Mouse (Mus musculus): ENCODE data around the gene Zfp69. TPM values are rescaled to one million over a fixed set of nuclear protein-coding genes. Genes with fewer than 3 reads are reported as not detected.

The Zfp69 gene
- total RNA-seq, 2 experiments from 2014 or later, result 1.8 TPM

DNA sequence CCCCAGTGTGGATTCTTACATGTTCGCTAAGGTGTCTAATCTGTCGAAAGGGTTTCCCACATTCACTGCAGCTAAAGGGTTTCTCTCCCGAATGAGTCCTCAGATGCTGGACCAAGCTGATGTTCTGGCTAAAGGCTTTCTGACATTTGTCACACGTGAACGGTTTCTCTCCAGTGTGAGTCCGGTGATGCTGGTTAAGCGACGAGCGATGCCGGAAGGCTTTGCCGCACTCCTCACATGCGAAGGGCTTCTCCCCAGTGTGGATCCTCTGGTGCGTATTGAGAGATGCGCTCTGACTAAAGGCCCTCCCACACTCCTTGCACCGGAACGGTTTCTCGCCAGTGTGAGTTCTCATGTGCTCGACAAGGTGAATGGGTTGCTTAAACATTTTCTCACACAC, 20.8 kb downstream of the Zfp69 start:
- no peak for DNase-seq (ENCODE audit: low spot score in 2 of 2)
- intact Hi-C loops (cut with DNase I), result no loop called here

GRCm38 (mm10) chr4:120928686-120929085, 22.8 kb downstream of the Zfp69 start:
- no peak for DNase-seq (ENCODE audit: low spot score in 2 of 2)
- intact Hi-C loops (cut with DNase I), result no loop called here

DNA sequence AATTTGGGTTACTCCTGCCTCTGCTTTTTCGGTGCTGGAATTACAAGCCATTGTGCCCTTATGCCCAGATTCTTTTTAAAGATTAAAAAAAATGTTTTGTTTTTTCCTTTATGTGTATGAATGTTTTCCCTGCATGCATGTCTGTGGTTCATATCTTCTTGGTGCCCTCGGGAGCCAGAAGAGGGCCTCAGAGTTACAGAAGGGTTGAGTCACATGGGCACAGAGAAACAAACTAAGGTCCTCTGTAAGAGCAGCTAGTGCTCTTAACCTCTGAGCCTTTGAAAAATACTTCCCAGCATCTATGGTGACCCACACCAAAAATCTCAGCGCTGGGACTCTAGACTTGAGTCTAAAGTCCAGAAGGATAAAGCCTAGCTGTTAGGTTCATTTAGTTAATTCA, 26.1 kb downstream of the Zfp69 start:
- intact Hi-C loops (cut with DNase I), result no loop called here
- DNase-seq (ENCODE audit: low spot score in 2 of 2), result no peak

DNA sequence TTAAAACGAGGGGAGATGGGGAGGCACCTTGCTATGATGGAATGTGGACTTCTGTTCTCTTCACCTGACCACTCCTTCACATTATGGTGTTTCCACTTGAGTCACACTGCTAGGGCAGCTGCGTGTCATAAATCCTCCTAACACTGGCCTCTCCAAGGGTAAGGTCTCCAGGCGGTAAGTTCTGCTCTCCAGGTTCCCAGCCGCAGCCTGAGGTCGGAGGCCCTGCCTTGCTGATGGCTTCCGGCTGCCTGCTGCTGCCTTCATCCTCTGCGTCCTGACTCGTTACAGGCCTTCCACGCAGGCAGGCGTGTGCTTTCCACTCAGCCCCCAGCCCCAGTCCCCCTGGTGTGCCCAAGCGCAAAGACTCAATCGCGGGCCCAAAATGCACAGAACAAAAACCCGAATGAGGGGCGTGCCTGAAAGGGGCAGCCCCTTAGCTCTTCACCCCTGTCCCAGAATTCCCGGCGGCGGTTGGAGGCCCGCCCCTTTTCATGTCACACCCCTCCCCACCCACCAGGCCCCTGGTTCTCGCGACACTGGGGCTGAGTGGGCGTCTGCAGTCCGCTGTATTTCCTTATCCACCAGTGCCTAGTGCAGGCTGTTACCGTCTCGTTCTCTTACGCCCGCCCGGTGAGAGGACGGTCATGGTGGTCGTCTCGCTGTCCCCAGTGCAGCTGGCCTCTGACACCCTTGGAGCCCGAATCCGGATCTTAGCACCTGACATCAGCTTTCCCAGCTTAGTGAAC, 26.8 kb downstream of the Zfp69 start, which contains the start of gene Exo5:
TSS of gene Exo5 (minus strand) at position 464 of the 746 bp plus-strand sequence.
- DNase-seq (ENCODE audit: low spot score in 2 of 2), result peak; percentile 89 to 94
- intact Hi-C loops (cut with DNase I), result no loop called here

DNA sequence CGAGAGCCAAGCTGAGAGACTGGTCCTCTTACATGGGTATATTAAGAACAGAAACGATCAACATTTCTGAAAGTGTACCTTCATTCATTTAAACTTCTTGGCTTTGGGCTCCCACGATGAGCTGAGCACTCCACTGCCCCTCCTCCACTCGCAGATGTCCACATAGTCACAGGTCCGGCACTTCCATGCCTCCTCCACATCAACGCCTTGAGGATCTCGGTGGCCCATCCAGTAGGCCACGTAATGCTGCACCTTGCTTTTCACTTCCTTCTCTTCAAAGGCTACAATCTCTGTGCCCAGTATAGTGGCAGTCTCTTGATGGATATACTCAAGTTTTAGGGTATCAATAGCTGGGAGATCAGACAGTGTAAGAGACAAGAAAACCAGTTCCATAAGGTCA, 30.0 kb downstream of the Zfp69 start:
- intact Hi-C loops (cut with DNase I), result no loop called here

DNA sequence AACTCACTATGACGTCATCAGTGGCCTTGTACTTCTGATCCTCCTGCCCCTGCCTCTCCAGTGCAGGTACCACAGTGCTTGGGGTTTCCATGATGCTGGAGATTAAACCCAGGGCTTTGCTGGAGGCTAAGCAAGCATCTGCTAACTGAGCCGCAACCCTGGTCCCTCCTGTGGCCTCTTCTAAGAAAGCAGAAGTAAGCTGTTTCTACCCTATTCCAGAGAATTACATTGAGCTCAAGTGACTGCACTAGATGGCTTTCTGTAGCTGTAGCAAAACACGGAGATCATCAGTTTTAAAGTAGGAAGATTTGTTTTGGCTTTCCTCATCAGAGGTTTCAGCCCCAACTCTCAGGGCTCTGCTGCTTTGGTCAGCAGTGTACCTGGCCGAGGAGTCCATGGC, 37.0 kb downstream of the Zfp69 start:
- no peak for DNase-seq (ENCODE audit: low spot score in 2 of 2)
- intact Hi-C loops (cut with DNase I), result loop anchor here (5.0 to 10.0 kb wide), 2 partner anchors 160 to 327 kb away; partner anchors contain the start of gene Gm8439

More for the DNA sequence above, 30.0 kb downstream of the Zfp69 start:
- DNase-seq (ENCODE audit: low spot score in 2 of 2), result no peak

GRCm38 (mm10) chr4:120913861-120914260, 37.6 kb downstream of the Zfp69 start:
- DNase-seq (ENCODE audit: low spot score in 2 of 2), result no peak
- intact Hi-C loops (cut with DNase I), result loop anchor here (5.0 to 10.0 kb wide), 2 partner anchors 159 to 327 kb away; partner anchors contain the start of gene Gm8439

DNA sequence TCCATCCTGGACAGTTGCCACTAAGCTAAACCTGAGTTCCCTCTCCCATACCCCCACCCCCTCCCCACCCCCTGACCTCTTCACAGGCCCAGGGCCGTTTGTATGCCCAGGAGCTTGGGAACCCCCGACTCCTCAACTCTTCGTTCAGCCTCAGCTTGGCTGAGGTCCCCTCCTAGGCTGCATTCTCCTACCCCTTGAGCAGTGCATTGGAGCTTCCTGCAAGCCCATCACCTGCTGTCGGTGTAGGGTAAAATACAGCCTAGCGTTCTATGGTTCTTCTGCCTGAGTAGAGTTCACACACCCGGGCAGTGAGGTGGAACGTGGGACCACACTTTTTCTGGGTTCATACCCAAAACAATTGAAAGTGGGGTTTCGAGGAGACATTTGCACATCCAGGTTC, 38.1 kb downstream of the Zfp69 start:
- DNase-seq (ENCODE audit: low spot score in 2 of 2), result no peak
- intact Hi-C loops (cut with DNase I), result loop anchor here (5.0 to 10.0 kb wide), 2 partner anchors 159 to 326 kb away; partner anchors contain the start of gene Gm8439

DNA sequence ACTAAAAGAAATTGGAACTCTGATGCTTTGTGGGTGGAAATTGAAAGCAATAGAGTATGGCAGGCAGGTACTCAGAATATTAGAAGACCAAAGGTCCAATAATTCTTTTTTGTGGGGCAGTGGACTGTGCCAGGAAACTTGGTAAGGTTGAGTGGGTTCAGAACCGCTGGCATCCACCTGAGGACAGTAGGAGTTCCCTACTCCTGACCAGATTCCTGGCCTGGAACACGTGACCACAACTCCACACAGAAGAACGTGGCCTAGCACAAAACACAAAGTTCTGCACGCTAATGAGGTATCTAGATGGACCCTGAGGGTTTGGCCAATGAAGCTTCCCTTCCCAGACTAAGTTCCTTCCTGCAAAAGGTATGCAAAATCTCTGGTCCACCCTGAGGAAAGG, 38.6 kb downstream of the Zfp69 start:
- intact Hi-C loops (cut with DNase I), result loop anchor here (5.0 to 10.0 kb wide), 2 partner anchors 158 to 326 kb away; partner anchors contain the start of gene Gm8439
- DNase-seq (ENCODE audit: low spot score in 2 of 2), result no peak

DNA sequence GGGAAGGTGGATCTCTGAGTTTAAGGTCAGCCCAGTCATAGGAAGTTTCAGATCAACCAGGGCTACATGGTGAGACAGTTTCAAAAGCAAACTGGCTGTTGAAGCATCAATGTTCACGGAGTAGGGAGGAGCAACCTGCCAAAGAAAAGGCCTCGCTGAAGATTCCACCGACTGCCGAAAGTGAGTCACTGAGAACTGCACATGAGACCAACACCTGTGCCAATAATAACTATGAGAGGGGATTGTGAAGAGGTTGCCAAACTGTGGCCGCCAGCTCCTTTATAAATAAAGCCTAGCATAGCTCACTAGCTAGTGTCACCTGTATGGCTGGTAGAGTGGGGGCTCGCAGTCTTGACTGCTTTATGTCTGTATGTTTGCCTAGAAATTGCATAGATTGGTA, 40.4 kb downstream of the Zfp69 start:
- DNase-seq (ENCODE audit: low spot score in 2 of 2), result no peak
- intact Hi-C loops (cut with DNase I), result loop anchor here (5.0 to 10.0 kb wide), 2 partner anchors 156 to 324 kb away; partner anchors contain the start of gene Gm8439

GRCm38 (mm10) chr4:120909558-120910150, 41.8 kb downstream of the Zfp69 start:
- intact Hi-C loops (cut with DNase I), result loop anchor here (5.0 to 10.0 kb wide), 3 partner anchors 155 to 322 kb away; partner anchors contain the start of gene Gm8439
- DNase-seq (ENCODE audit: low spot score in 2 of 2), result peak in 1 of 2 experiments; percentile 75

- intact Hi-C loops (cut with DNase I), result loop anchor here (10.0 kb wide), 1 partner anchor 221 kb away; no protein-coding TSS in a partner anchor
- DNase-seq (ENCODE audit: low spot score in 2 of 2), result no peak
These were observed 45.9 kb downstream of the Zfp69 start for GRCm38 (mm10) chr4:120905644-120906043.

GRCm38 (mm10) chr4:120904533-120904932, 47.0 kb downstream of the Zfp69 start:
- no peak for DNase-seq (ENCODE audit: low spot score in 2 of 2)
- intact Hi-C loops (cut with DNase I), result loop anchor here (10.0 kb wide), 1 partner anchor 220 kb away; no protein-coding TSS in a partner anchor

DNA sequence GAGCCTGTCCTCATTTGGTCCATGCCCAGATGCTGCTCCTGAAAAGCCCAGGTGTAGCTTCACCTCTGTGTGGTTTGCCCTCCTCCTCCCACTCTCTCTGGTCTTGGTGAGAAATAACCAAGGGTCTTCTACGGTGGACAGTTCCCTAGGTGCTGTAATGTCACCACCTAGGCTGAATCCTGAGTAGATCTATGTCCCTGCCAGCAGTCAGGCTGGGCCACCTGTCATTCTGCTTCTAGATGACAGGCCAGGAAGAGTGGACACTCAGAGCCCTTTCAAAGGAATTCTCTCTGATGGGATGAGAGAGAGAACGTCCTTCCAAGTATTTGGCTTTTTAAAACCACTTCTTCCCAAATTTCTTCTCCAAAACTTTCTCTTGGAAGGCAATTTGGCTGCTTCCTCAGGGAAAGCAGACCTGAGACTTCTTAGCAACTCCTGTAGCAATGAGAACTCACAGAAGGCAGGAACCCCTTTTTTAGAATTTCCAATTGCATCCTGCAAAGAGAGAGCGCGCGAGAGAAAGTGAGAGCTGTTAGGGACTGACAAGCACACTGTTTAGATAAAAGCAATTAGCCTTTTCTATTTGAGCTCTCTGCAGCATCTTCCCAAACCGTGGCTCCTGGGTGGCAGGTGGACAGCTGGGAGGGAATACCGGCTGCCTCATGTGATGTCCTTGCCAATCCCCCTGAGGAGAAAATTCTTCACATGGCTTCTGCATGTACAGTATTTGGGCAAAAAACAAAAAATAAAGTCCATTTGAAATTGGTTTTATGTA, 55.5 kb downstream of the Zfp69 start:
- intact Hi-C loops (cut with DNase I), result no loop called here
- peak in 1 of 2 experiments; percentile 61 for DNase-seq (ENCODE audit: low spot score in 2 of 2)

DNA sequence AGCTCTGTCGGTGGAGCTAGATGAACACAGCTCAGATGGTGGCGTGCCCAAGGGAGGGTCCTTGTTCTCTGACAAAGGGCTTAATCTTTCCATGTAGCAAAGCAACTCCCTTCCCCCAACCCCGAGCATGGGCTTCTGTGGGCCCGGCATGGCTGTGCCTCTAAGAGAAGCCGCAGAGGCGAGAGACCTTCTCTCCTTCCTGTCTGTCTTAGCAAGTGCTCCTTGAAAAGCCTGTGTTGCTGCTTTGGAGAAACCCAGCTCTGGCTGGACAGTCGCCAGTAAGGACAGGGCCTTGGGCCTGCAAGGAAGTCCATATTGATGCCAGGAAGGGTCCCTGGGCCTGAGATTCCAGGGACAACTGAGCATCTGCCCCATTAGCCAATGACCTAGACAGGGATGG, 56.3 kb downstream of the Zfp69 start:
- no peak for DNase-seq (ENCODE audit: low spot score in 2 of 2)
- intact Hi-C loops (cut with DNase I), result no loop called here

- DNase-seq (ENCODE audit: low spot score in 2 of 2), result no peak
- intact Hi-C loops (cut with DNase I), result no loop called here
These were observed 56.9 kb downstream of the Zfp69 start for GRCm38 (mm10) chr4:120894584-120894983.

- DNase-seq (ENCODE audit: low spot score in 2 of 2), result no peak
- intact Hi-C loops (cut with DNase I), result no loop called here
These were observed 57.7 kb downstream of the Zfp69 start for GRCm38 (mm10) chr4:120893656-120894401.

- no peak for DNase-seq (ENCODE audit: low spot score in 2 of 2)
- intact Hi-C loops (cut with DNase I), result no loop called here
These were observed 59.0 kb downstream of the Zfp69 start for GRCm38 (mm10) chr4:120892516-120892915.

- intact Hi-C loops (cut with DNase I), result no loop called here
- no peak for DNase-seq (ENCODE audit: low spot score in 2 of 2)
These were observed 59.5 kb downstream of the Zfp69 start for GRCm38 (mm10) chr4:120891960-120892359.
